Mouse (Mus musculus) heart, adult 2 months (tissue): ENCODE measurements around the gene Prex1. TPM values are rescaled to one million over a fixed set of nuclear protein-coding genes. Genes with fewer than 3 reads are reported as not detected.
A peak's percentile ranks its signal among the peaks of the same experiment; 100 is the strongest.

Experiments
- DNase-seq, 2 experiments: peaks; one replicate each; pipeline ENCODE4 v3.0.0; 2021
- H3K27ac ChIP-seq: fragments of 200-600 bp; 2 replicates; pipeline ENCODE4 v1.8.1; 2022
- H3K27me3 ChIP-seq: fragments of 200-500 bp; 2 replicates; pipeline ENCODE4 v1.6.1; 2012; ENCODE audit warnings: mild to moderate bottlenecking, low read length, inconsistent platforms, mixed read lengths; ENCODE audit not compliant: control insufficient read depth, insufficient read depth
- H3K36me3 ChIP-seq: fragments of 200-500 bp; 2 replicates; pipeline ENCODE4 v1.6.1; 2012; ENCODE audit warnings: low read length, inconsistent platforms; ENCODE audit not compliant: control insufficient read depth, insufficient read depth
- H3K4me1 ChIP-seq: fragments of 200-500 bp; 2 replicates; pipeline ENCODE4 v1.6.1; 2011; ENCODE audit warnings: low read length; ENCODE audit not compliant: control insufficient read depth, insufficient read depth
- H3K4me3 ChIP-seq: fragments of 200-600 bp; 2 replicates; pipeline ENCODE4 v1.8.1; 2022
- H3K79me2 ChIP-seq: fragments of 200-500 bp; replicated peaks from 2 replicates; pipeline ENCODE4 v1.6.1; 2012; ENCODE audit warnings: mild to moderate bottlenecking, inconsistent platforms, low read length, moderate library complexity, mixed read lengths; ENCODE audit not compliant: control insufficient read depth, insufficient read depth
- H3K9ac ChIP-seq: fragments of 200-500 bp; 2 replicates; pipeline ENCODE4 v1.6.1; 2012; ENCODE audit warnings: low read depth, mild to moderate bottlenecking, control low read depth, inconsistent platforms, low read length, mixed read lengths
- CTCF ChIP-seq: fragments of 200-600 bp; IDR thresholded peaks from 2 replicates; pipeline ENCODE4 v1.8.1; 2022; ENCODE audit warnings: antibody characterized with exemption, mild to moderate bottlenecking, moderate library complexity
- EP300 ChIP-seq: fragments of 200-500 bp; IDR thresholded peaks from 2 replicates; pipeline ENCODE4 v1.6.1; 2011; ENCODE audit warnings: low read depth, low read length, control low read depth; ENCODE audit not compliant: insufficient read depth
- POLR2A ChIP-seq: fragments of 200-500 bp; IDR thresholded peaks from 2 replicates; pipeline ENCODE4 v1.6.1; 2011; ENCODE audit warnings: mild to moderate bottlenecking, low read depth, low read length, control low read depth; ENCODE audit not compliant: insufficient read depth
- WGBS: fragments of 180-500 bp; shearing (Covaris S2); methylation state at CpG from one replicate; pipeline ENCODE4 v1.1.7; 2018; 5-methylcytosine and 5-hydroxymethylcytosine counted together
- intact Hi-C: fragments of 180-260 bp; cut with DNase I; formaldehyde crosslinking; loops from one replicate; pipeline ENCODE4 v1.15.1; 2025
- polyA plus RNA-seq: library from polyadenylated mRNA; depleted of rRNA; stranded (reverse); fragments of >200 nt; gene quantifications from 2 replicates; pipeline ENCODE4 v1.2.3, GENCODE M21; 2012
- total RNA-seq, 2 experiments: library from RNA; stranded (reverse); gene quantifications; 2 replicates each; pipeline ENCODE4 v1.2.3; 2021

Gene Prex1
- total and polyA plus RNA-seq, 3 experiments: 5.2 to 9.8 (median 6.0) TPM

DNA sequence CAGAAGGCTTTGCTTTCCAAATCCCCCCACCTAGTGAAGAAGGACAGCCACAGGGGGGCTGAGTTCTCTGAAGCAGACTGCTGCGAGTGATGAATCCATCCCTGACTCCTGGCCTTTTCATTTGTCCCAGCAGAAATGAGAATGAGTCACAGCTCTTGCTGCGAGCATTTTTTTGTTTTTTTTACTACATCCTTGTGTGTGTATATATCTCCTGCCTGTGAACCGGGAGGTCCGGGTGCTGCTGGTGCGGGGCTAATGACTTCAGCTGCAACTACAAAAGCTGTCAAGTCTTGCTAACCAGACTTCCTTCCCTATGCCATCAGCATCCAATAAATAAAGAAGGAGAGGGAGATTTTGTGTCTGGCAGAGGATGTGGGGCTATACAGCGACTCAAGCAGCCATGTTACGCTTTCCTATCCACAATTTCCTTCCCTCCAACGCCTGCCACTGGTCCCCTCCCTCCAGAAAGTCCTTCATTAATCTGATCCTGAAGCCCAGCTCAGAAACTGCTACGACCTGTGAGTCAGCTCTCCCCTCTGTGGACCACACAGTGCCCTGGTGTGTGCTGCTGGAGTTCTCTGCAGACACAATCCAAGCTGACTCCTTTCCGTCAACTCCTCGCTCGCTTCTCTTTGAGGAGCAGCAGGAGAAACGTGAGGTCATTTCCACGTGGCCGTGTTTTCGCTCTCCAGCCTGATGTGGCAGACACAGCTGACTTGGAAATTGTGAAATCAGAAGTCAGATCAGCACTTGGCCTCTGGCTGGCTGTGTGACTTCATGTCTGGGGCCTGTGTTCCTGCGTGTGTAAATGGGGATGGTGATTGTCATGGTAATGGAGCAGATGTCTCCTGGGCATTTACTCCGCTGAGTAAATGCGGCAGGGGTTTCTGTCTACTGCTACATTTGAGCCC lies 16.3 kb upstream of the Prex1 start:
- Histone ChIP-seq H3K4me3 (no peak overlapping the region), H3K9ac (0 out of 2 replicates have a peak overlapping the region, but pooled peaks have one; percentile 8)
- DNase-seq: peak; percentile 76 to 83

DNA sequence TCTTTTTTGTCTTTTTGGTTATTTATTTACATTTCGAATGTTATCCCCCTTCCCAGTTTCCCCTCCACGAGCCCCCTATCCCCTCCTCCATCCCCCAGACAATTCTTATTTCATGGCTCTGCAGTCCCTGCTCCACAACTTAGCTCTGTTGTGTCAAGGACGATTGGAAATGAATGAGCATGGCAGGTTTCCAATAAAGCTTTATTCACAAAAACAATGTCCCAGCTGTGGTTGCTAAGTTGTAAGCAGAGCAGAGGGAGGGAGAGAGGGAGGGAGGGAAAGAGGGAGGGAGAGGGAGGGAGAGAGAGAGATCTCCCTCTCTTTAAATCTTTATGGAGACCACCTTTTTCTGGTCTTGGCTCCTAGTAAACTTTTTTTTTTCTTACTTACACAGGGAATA lies 15.4 kb upstream of the Prex1 start:
- no peak overlapping the region; the same call in 1 of the 2 replicates for H3K27ac ChIP-seq
- WGBS: 60% methylated on average over 3 of the region's 3 CpGs
- intact Hi-C loops: no loop called here
- no peaks in the 10 kb centered on the region for H3K27me3 ChIP-seq
- TF ChIP-seq CTCF (no peak), POLR2A (no peak), EP300 (no peak)
- H3K4me1 ChIP-seq: peaks cover 4% of the 10 kb centered on the region; the same call in 1 of the 2 replicates
- no peak overlapping the region for H3K4me3 ChIP-seq
- no peak for DNase-seq
- no peaks in the 10 kb centered on the region for H3K79me2 ChIP-seq
- H3K36me3 ChIP-seq: no peaks in the 10 kb centered on the region
- H3K9ac ChIP-seq: no peak overlapping the region

More for the DNA sequence above, 16.3 kb upstream of the Prex1 start:
- TF ChIP-seq POLR2A: peak; percentile 53
- peak; percentile 91 for TF ChIP-seq EP300
- no peak for TF ChIP-seq CTCF
- Histone ChIP-seq H3K27me3 (no peaks in the 10 kb centered on the region), H3K36me3 (no peaks in the 10 kb centered on the region), H3K4me1 (peaks cover 4% of the 10 kb centered on the region; the same call in 1 of the 2 replicates), H3K79me2 (no peaks in the 10 kb centered on the region), H3K27ac (peak overlapping the region; percentile 57)
- 26% methylated on average over 19 of the region's 19 CpGs for WGBS
- intact Hi-C loops: no loop called here

DNA sequence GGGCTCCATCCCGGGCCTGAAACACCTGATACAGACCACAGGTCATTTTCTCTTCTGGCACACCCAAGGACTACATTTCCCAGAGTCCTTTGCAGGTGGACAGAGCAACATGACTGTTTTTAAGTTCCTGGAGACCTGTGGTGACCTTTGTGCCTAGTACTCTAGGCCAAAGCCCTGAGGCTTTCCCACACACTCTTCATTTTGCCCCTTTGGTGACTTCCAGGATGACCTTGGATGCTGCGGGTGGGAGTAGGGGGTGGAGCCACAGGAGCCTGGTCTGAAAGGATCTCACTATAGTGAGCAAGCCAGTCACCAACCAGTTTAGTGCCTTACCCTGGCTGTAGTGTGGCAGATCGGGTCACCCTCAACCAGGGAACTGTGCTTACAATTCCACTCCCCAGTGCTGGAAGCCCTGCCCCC lies 14.6 kb upstream of the Prex1 start:
- no peak overlapping the region for H3K9ac ChIP-seq
- WGBS: 62% methylated on average over 3 of the region's 3 CpGs
- intact Hi-C loops: no loop called here
- no peaks in the 10 kb centered on the region for H3K36me3 ChIP-seq
- H3K27ac ChIP-seq: no peak overlapping the region
- peaks cover 4% of the 10 kb centered on the region; the same call in 1 of the 2 replicates for H3K4me1 ChIP-seq
- H3K27me3 ChIP-seq: no peaks in the 10 kb centered on the region
- H3K79me2 ChIP-seq: no peaks in the 10 kb centered on the region
- TF ChIP-seq POLR2A: no peak
- no peak for TF ChIP-seq CTCF
- TF ChIP-seq EP300: no peak
- H3K4me3 ChIP-seq: no peak overlapping the region
- no peak for DNase-seq

DNA sequence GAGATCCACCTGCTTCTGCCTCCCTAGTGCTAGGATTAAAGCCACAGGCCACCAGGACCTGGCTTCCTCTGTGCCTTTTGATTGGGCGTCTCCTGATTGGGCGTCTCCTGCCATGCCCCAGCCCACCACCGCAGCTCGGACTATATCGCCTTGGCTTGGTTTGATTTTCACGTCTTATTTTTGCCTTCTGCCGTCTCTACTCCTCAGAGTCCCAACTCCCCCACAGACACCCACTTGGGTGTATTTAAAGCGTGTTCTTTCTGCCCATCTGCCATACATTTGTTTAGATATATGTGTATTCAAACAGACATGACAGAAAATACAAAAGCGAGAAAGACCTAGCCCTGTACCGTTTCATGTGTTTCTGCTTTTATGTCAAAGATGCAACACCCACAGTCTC lies 14.2 kb upstream of the Prex1 start:
- H3K36me3 ChIP-seq: no peaks in the 10 kb centered on the region
- WGBS: 86% methylated on average over 10 of the region's 10 CpGs
- no peak overlapping the region for H3K27ac ChIP-seq
- TF ChIP-seq POLR2A (no peak), CTCF (no peak), EP300 (no peak)
- intact Hi-C loops: no loop called here
- H3K27me3 ChIP-seq: no peaks in the 10 kb centered on the region
- no peak overlapping the region for H3K4me3 ChIP-seq
- no peaks in the 10 kb centered on the region for H3K79me2 ChIP-seq
- no peak for DNase-seq
- H3K4me1 ChIP-seq: peaks cover 4% of the 10 kb centered on the region; the same call in 1 of the 2 replicates
- no peak overlapping the region for H3K9ac ChIP-seq

DNA sequence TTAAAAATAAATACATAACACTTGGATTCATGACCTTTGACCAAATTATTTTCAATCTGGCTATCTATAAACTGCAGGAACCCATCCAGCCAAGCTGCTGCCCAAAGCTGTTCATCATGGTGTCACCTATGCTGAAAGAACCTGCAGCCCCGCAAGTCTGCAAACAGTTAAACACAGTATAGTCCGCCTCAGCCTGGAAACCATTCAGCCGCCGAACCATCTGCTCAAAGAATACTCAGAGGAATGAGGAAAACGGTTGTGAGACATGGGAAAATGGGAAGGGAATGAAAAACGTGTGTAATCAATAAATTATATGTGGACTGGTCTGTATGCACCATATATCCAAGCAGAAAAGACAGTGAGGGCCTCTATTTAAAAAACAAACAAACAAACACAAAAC lies 13.3 kb upstream of the Prex1 start:
- no peak overlapping the region for H3K27ac ChIP-seq
- no peak for TF ChIP-seq POLR2A
- TF ChIP-seq CTCF: no peak
- TF ChIP-seq EP300: no peak
- peaks cover 4% of the 10 kb centered on the region; the same call in 1 of the 2 replicates for H3K4me1 ChIP-seq
- no peak overlapping the region for H3K9ac ChIP-seq
- WGBS: 68% methylated on average over 6 of the region's 6 CpGs
- no peak overlapping the region for H3K4me3 ChIP-seq
- no peak for DNase-seq
- no peaks in the 10 kb centered on the region for H3K36me3 ChIP-seq
- intact Hi-C loops: no loop called here
- H3K27me3 ChIP-seq: no peaks in the 10 kb centered on the region
- no peaks in the 10 kb centered on the region for H3K79me2 ChIP-seq

DNA sequence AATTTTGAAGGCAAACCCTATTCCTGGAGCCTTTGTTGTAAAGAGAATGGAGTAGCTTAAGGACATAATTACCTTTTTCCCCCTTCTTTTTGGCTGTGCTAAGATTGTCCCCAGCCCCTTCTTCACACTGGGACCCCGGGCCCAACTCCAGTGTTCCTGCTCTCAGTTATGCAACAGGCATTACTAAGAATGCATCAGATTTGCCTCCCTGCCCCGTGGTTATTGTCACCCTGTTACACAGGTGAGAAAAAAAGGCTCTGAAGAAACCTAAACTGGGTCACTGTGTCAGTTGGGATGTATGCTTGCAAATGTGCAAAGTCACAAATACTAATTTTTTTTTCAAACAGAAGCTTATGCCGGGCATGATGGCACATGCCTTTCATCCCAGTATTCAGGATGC lies 6.8 kb upstream of the Prex1 start:
- no peak for TF ChIP-seq CTCF
- no peak for TF ChIP-seq POLR2A
- no peak for TF ChIP-seq EP300
- no peak overlapping the region for H3K4me3 ChIP-seq
- H3K4me1 ChIP-seq: no peaks in the 10 kb centered on the region
- no peaks in the 10 kb centered on the region for H3K36me3 ChIP-seq
- intact Hi-C loops: loop anchor here (5.0 kb wide), 1 partner anchor 47 kb away; no protein-coding TSS in a partner anchor
- no peaks in the 10 kb centered on the region for H3K27me3 ChIP-seq
- H3K79me2 ChIP-seq: no peaks in the 10 kb centered on the region
- 74% methylated on average over 3 of the region's 3 CpGs for WGBS
- H3K27ac ChIP-seq: no peak overlapping the region
- H3K9ac ChIP-seq: no peak overlapping the region
- DNase-seq: no peak
